Mouse (Mus musculus) adrenal gland, adult 10 weeks (tissue): ENCODE data around the gene Elovl2. TPM values are rescaled to one million over a fixed set of nuclear protein-coding genes. Genes with fewer than 3 reads are reported as not detected.

Experiments
- polyA plus RNA-seq: library from polyadenylated mRNA; stranded (reverse); fragments of 350-450 nt; fragmentation: Illumina TruSeq; extraction: RNeasy Lipid Tissue Mini Kit (QIAGEN cat#74804); gene quantifications from one replicate; pipeline ENCODE4 v1.2.3, GENCODE M21; 2014; ENCODE audit warnings: low read depth, low replicate concordance

Gene Elovl2
- polyA plus RNA-seq: 0.58 TPM

GRCm38 (mm10) chr13:41220304-41220834 is at the start of gene Elovl2:
TSS of gene Elovl2 (minus strand) at chr13:41220405.

GRCm38 (mm10) chr13:41249538-41250317 is 29.5 kb upstream of the Elovl2 start, which contains the start of gene Smim13:
TSS of gene Smim13 (plus strand) at chr13:41249844.

Other genes with a start within 250 kb of the Elovl2 start
- gene Pak1ip1, start 219.4 kb downstream of the Elovl2 start, polyA plus RNA-seq: 93.9 TPM
- gene Tmem14c, start 204.1 kb downstream of the Elovl2 start, polyA plus RNA-seq: 46.2 TPM
- not detected for gene Mak, start 140.7 kb downstream of the Elovl2 start, polyA plus RNA-seq
- not detected for gene Gcm2, start 109.4 kb downstream of the Elovl2 start, polyA plus RNA-seq
- not detected for gene Sycp2l, start 106.1 kb downstream of the Elovl2 start, polyA plus RNA-seq
- gene Smim13, start 29.4 kb upstream of the Elovl2 start, polyA plus RNA-seq: 42.6 TPM
- gene Gm17364, start 53.6 kb upstream of the Elovl2 start, polyA plus RNA-seq: not detected